Mouse (Mus musculus): ENCODE data around the gene Picalm. TPM values are rescaled to one million over a fixed set of nuclear protein-coding genes. Genes with fewer than 3 reads are reported as not detected.

The Picalm gene
- total and polyA plus RNA-seq, 2 experiments, result 29.7 to 127 TPM

- Histone ChIP-seq H3K4me1 (ENCODE audit: control insufficient read depth, insufficient read depth, low read length) (no peaks in the 10 kb centered on the region), H3K79me2 (ENCODE audit: control insufficient read depth, insufficient read depth, low read length) (no peaks in the 10 kb centered on the region), H3K27ac (replicated peaks; ENCODE audit: insufficient read depth, low read depth, low read length) (no peak overlapping the region), H3K4me3 (ENCODE audit: insufficient read depth, low read depth, low read length) (no peak overlapping the region), H3K36me3 (ENCODE audit: control insufficient read depth, insufficient read depth, low read length) (no peaks in the 10 kb centered on the region), H3K27me3 (ENCODE audit: control insufficient read depth, insufficient read depth, low read length) (no peaks in the 10 kb centered on the region), H3K9ac (ENCODE audit: low read depth, low read length) (no peak overlapping the region)
- WGBS, result 90% methylated on average over 4 of the region's 4 CpGs
- TF ChIP-seq CTCF (IDR thresholded peaks at IDR 0.05; ENCODE audit: low read depth, low read length), result no peak
- no peak for TF ChIP-seq POLR2A (IDR thresholded peaks at IDR 0.05; ENCODE audit: extremely low read depth, insufficient read depth, low read length)
- DNase-seq (ENCODE audit: extremely low read depth, low read depth, low spot score), result no peak
Observed at GRCm38 (mm10) chr7:90098253-90098652, 31.8 kb upstream of the Picalm start.

- H3K9ac ChIP-seq (ENCODE audit: low read depth, low read length), result no peak overlapping the region
- peak; percentile 70 for DNase-seq (ENCODE audit: extremely low read depth, low read depth, low spot score)
- H3K36me3 ChIP-seq (ENCODE audit: control insufficient read depth, insufficient read depth, low read length), result no peaks in the 10 kb centered on the region
- no peaks in the 10 kb centered on the region for H3K4me1 ChIP-seq (ENCODE audit: control insufficient read depth, insufficient read depth, low read length)
- H3K27ac ChIP-seq (replicated peaks; ENCODE audit: insufficient read depth, low read depth, low read length), result no peak overlapping the region
- WGBS, result 60% methylated on average over 10 of the region's 10 CpGs
- no peaks in the 10 kb centered on the region for H3K79me2 ChIP-seq (ENCODE audit: control insufficient read depth, insufficient read depth, low read length)
- no peak overlapping the region for H3K4me3 ChIP-seq (ENCODE audit: insufficient read depth, low read depth, low read length)
- TF ChIP-seq CTCF (IDR thresholded peaks at IDR 0.05; ENCODE audit: low read depth, low read length), result no peak
- TF ChIP-seq POLR2A (IDR thresholded peaks at IDR 0.05; ENCODE audit: extremely low read depth, insufficient read depth, low read length), result no peak
- no peaks in the 10 kb centered on the region for H3K27me3 ChIP-seq (ENCODE audit: control insufficient read depth, insufficient read depth, low read length)
Observed at GRCm38 (mm10) chr7:90099248-90099647, 30.8 kb upstream of the Picalm start.

GRCm38 (mm10) chr7:90100614-90101160 lies 29.3 kb upstream of the Picalm start:
- Histone ChIP-seq H3K9ac (ENCODE audit: low read depth, low read length) (no peak overlapping the region), H3K4me3 (ENCODE audit: insufficient read depth, low read depth, low read length) (no peak overlapping the region), H3K27ac (replicated peaks; ENCODE audit: insufficient read depth, low read depth, low read length) (no peak overlapping the region), H3K79me2 (ENCODE audit: control insufficient read depth, insufficient read depth, low read length) (no peaks in the 10 kb centered on the region), H3K27me3 (ENCODE audit: control insufficient read depth, insufficient read depth, low read length) (no peaks in the 10 kb centered on the region), H3K4me1 (ENCODE audit: control insufficient read depth, insufficient read depth, low read length) (no peaks in the 10 kb centered on the region), H3K36me3 (ENCODE audit: control insufficient read depth, insufficient read depth, low read length) (no peaks in the 10 kb centered on the region)
- TF ChIP-seq POLR2A (IDR thresholded peaks at IDR 0.05; ENCODE audit: extremely low read depth, insufficient read depth, low read length) (no peak), CTCF (IDR thresholded peaks at IDR 0.05; ENCODE audit: low read depth, low read length) (no peak)
- no peak for DNase-seq (ENCODE audit: extremely low read depth, low read depth, low spot score)
- WGBS, result 84% methylated on average over 3 of the region's 3 CpGs

GRCm38 (mm10) chr7:90116100-90116499 lies 13.9 kb upstream of the Picalm start:
- no peaks in the 10 kb centered on the region for H3K36me3 ChIP-seq (ENCODE audit: control insufficient read depth, insufficient read depth, low read length)
- no peak for DNase-seq (ENCODE audit: extremely low read depth, low read depth, low spot score)
- no peaks in the 10 kb centered on the region for H3K27me3 ChIP-seq (ENCODE audit: control insufficient read depth, insufficient read depth, low read length)
- no peaks in the 10 kb centered on the region for H3K4me1 ChIP-seq (ENCODE audit: control insufficient read depth, insufficient read depth, low read length)
- H3K4me3 ChIP-seq (ENCODE audit: insufficient read depth, low read depth, low read length), result no peak overlapping the region
- H3K27ac ChIP-seq (replicated peaks; ENCODE audit: insufficient read depth, low read depth, low read length), result no peak overlapping the region
- WGBS, result 96% methylated on average over 2 of the region's 2 CpGs
- no peak overlapping the region for H3K9ac ChIP-seq (ENCODE audit: low read depth, low read length)
- no peaks in the 10 kb centered on the region for H3K79me2 ChIP-seq (ENCODE audit: control insufficient read depth, insufficient read depth, low read length)
- no peak for TF ChIP-seq POLR2A (IDR thresholded peaks at IDR 0.05; ENCODE audit: extremely low read depth, insufficient read depth, low read length)

GRCm38 (mm10) chr7:90120106-90120505 lies 9.9 kb upstream of the Picalm start:
- Histone ChIP-seq H3K27ac (replicated peaks; ENCODE audit: insufficient read depth, low read depth, low read length) (no peak overlapping the region), H3K36me3 (ENCODE audit: control insufficient read depth, insufficient read depth, low read length) (no peaks in the 10 kb centered on the region), H3K4me3 (ENCODE audit: insufficient read depth, low read depth, low read length) (no peak overlapping the region), H3K79me2 (ENCODE audit: control insufficient read depth, insufficient read depth, low read length) (no peaks in the 10 kb centered on the region), H3K4me1 (ENCODE audit: control insufficient read depth, insufficient read depth, low read length) (no peaks in the 10 kb centered on the region), H3K9ac (ENCODE audit: low read depth, low read length) (no peak overlapping the region), H3K27me3 (ENCODE audit: control insufficient read depth, insufficient read depth, low read length) (no peaks in the 10 kb centered on the region)
- DNase-seq (ENCODE audit: extremely low read depth, low read depth, low spot score), result no peak
- TF ChIP-seq POLR2A (IDR thresholded peaks at IDR 0.05; ENCODE audit: extremely low read depth, insufficient read depth, low read length) (no peak), CTCF (IDR thresholded peaks at IDR 0.05; ENCODE audit: low read depth, low read length) (no peak)
- WGBS, result 79% methylated on average over 4 of the region's 4 CpGs

GRCm38 (mm10) chr7:90124991-90125390 lies 5.0 kb upstream of the Picalm start:
- Histone ChIP-seq H3K9ac (ENCODE audit: low read depth, low read length) (no peak overlapping the region), H3K36me3 (ENCODE audit: control insufficient read depth, insufficient read depth, low read length) (no peaks in the 10 kb centered on the region), H3K4me3 (ENCODE audit: insufficient read depth, low read depth, low read length) (no peak overlapping the region), H3K79me2 (ENCODE audit: control insufficient read depth, insufficient read depth, low read length) (peaks cover 2% of the 10 kb centered on the region; the same call in 1 of the 2 replicates), H3K27me3 (ENCODE audit: control insufficient read depth, insufficient read depth, low read length) (no peaks in the 10 kb centered on the region), H3K27ac (replicated peaks; ENCODE audit: insufficient read depth, low read depth, low read length) (no peak overlapping the region), H3K4me1 (ENCODE audit: control insufficient read depth, insufficient read depth, low read length) (peaks cover 8% of the 10 kb centered on the region; the same call in 1 of the 2 replicates)
- no peak for TF ChIP-seq CTCF (IDR thresholded peaks at IDR 0.05; ENCODE audit: low read depth, low read length)
- no peak for TF ChIP-seq POLR2A (IDR thresholded peaks at IDR 0.05; ENCODE audit: extremely low read depth, insufficient read depth, low read length)
- WGBS, result 85% methylated on average over 5 of the region's 5 CpGs
- no peak for DNase-seq (ENCODE audit: extremely low read depth, low read depth, low spot score)

Data from liver, adult 2 months (tissue).